Mouse (Mus musculus) thymus, postnatal 10 days (tissue): ENCODE data around the gene Hspa2.

Experiments
- DNase-seq, 2 experiments: peaks; one replicate each; pipeline ENCODE4 v3.0.0; 2021; ENCODE audit warnings: low spot score in 2 of 2

The Hspa2 gene

DNA sequence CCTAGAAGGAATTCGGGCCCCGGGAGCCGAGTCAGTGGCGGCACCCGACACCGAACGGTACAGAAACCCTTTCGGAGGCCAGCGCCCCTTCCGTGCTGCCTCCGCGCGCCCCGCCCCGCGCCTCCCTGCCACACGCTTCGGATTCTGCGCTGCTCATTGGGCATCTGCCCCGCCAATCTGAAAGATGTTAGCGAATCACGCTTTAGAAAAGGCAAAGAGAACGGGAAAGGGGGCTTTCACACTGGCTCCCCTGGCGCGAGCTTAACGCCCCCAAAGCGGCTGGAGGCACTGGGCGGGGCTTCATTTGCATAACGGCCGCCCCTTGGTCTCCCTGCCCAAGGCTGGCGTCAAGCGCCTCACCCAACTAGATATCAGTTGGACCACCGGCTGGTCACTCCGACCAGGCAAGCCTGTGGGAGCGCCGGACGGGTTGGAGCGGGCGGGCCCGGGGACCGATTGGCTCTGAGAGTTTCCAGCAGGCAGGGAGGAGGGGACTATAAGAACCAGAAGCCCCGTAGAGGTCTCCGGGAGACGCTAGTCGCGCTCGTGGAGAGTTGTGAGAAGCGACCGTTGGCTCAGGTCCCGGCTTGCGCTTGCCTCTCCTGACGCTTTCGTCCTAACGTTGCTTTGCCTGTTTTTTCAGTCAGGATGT lies at the start of gene Hspa2:
Gene Hspa2 (plus strand): TSS at position 291 of the 652 bp plus-strand sequence.
- DNase-seq: peak; percentile 98 to 100

DNA sequence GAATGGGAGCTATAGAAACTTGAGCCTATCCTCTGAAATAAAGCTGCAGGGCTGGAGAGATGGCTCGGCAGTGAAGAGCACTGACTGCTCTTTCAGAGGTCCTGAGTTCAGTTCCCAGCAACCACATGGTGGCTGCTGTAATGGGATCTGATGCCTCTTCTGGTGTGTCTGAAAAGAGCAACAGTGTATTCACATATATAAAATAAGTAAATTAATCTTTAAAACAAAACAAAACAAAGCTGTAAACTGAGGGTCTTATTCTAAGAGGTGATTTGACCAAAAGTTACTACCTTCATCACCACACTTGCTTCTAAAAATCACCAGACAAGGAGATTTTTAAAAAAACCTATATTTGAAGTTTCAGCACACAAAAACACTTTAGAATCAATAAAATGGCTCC lies 43.1 kb upstream of the Hspa2 start:
- no peak for DNase-seq

DNA sequence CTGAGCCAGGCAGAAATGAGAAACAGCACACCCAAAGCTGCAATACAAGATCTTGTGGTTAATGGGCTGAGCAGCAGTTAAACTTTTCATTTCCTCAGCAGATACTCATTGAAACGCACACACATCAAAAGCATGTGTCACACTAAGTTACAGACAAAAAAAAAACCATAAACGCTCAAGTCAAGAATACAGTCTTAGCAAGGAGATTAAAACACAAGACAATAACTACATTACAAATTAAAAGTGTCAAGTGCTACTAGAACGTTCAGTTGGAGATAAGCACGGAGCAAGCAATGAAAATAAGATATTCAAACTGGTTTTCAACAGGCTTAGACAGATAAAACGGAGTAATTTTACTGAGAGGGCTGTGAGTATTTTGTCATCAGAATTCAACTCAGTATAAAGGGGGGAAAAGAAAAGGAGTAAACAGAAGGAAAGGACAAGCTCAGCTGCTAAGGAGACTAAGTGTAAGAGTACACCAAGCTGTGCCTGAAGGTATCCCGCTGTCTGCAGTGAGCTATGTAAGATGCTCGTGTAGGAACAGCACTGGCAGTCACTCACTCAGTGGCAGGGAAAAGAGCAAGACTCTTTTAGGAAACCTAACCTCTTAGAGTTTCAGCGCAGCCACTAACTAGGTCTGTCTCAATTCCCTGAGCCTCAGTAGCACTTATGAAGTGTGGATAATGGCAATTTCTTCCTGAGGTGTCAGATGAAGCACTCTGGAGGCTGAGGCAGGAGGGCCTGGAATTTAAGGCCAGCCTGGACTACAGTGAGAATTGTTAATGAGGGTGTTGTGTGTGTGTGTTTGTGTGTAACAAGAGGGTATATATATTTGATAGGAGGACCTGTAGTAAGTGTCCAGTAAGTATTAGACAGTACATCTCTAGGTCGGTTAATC lies 42.3 kb upstream of the Hspa2 start:
- no peak for DNase-seq

DNA sequence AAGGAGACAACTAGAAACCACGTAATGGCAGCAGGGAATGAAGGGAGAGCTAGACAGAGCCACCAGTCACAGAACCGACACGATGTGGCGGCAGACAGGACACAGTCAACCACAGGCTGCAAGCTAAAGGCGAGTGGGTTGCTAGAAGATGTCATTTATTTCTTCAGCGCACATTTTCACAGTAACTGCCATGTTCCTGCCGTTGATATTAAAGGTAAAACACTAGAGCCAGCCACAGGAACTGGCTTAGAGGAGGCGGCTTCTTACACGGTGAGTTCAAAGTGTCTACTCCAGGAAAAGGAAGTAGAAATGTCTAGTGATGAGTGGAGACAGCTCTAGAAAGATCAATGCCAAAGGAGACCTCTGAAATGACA lies 41.7 kb upstream of the Hspa2 start:
- peak; percentile 35 to 38 for DNase-seq

DNA sequence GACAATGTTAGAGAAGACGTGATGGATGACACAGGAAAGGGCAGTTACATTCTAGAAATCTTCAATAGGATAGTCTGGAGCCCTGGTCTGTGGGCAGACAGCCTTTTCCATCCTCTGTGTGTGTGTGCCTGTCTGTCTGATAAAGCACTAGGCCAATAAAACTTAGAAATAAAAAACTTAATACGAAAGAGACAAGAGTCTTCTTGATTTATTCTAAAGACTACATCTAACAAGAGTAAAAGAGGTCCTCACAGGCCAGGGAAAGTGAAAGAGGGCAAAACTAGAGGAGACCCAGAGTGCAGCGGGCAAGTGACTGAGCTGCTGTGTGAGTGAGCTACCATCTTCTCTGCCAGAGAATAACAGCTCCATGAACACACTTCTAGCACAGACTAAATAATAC lies 37.7 kb upstream of the Hspa2 start:
- no peak for DNase-seq

DNA sequence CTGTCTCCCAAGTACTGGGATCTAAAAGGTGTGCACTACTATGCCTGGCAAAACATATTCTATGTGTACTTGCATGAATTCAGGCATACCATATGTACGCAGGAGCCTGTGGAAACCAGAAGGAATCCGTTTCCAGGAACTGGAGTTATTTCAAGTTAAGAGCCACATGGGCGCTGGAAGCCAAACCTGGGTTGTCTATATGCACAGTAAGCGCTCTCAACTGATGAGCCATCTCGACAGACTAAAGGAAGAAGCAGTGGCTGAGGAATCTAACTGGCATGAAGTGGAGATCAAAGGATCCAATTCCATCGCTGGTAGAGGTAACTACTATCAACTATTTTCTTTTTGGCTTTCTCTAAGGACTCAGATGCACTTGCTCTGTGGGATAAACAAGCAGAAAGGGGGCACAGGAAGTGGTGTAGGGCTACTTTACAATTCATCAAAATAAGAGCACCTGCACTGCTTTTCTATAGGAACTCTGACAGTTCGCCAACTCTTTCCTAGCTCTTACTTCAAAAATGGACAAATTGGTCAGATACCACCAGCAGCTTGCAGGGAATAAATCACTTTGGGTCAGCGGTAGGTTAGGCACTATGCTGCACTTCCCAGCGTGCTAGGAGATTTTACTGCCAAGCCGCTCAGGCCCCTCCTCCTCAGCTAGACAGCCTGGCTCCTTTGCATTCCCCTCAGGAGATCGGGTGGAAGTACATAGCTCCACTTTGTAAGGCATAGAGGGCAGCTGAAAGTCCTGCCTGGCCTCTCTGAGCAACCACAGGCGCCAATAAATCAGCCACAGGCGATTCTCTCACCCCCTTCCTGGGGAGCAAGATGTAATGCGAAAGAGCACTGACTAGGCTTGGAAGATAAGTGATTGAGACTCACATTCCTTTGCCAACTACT lies 36.6 kb upstream of the Hspa2 start:
- peak in 1 of 2 experiments; percentile 51 for DNase-seq

DNA sequence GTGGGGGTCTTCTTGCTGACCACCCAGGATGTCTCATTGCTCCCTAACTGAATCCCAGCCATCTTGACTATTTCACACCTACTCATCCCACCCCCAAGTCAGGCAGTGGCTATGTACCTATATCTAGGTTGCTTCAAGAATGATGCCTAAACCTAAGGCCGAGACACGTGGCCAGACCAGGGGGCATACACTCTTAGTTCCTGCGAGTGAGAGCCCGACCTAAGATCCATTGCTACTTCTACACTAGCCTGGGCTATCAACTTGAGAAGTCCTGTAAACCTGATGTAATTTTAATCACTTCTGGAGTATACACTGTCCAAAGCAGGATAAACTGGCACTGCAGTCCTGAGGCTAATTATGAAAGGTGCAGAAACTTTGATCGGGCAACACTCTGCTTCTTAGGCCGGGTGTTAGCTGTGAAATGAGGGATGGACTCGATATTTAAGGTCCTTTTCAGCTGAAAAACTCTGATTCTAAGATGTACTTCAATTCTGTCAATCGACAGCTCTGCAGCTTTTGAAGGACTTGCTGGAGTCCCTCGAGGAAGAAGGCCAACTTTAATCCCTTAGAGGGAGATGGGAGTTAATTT lies 35.7 kb upstream of the Hspa2 start:
- DNase-seq: no peak

DNA sequence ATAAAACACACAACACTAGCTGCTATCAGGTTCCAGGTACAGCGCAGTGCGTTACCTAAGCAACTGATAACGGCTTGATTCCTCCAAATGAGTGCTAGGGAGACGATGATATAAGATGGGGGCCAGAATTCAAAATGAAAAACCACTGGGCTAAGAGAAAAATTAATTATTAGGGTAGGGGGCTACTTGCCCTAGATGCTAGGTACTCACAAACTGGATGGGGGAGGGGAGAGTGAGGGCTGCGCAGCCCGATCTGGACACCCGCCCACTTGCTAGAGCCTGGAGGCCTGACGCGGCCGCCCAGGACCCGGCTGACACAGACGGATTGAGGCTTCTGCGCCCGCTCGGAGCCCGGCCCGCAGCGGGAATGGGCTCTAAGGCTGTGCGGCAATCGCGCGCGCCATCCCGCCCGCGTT lies 35.2 kb upstream of the Hspa2 start:
- peak; percentile 26 to 43 for DNase-seq

DNA sequence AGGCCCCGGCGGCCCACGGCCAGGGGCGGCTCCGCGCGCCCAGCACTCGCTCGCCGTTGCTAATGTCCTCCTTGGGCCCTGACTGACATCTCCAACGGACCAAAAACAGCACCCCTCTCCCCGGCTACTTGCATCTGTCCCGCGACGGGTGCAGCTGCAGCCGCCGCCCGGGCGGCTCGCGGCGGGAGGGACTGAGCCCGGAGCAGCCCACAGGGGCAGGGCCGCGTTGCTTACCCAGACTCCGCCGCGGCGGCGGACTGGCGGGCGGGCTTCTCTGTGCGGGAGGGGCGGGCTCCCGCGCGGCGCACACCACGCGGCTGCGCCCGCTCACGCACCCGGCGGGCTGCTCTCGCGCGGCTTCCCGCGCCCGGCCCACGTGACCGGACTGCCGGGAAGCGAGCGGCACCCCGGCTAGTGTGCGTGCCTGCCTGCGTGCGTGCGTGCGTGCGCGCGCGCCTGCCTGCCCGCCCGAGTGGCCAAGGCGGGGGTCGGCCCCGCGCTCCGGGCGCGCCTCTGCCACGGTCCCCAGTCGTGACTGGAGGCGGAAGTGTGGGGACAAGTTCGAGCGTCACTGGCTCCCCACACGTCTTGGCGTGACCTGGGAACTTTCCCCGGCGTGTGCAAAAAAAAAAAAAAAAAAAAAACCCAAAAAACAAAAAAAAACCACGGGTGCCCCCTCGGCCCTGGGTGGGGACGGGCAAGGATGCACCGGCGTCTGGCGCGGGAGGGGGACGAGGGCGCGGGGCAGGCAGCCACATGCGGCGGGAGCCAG lies 34.6 kb upstream of the Hspa2 start, which contains the start of gene Zbtb25:
Gene Zbtb25 (minus strand): TSS at position 397 of the 772 bp plus-strand sequence.
- DNase-seq: peak; percentile 60 to 68

DNA sequence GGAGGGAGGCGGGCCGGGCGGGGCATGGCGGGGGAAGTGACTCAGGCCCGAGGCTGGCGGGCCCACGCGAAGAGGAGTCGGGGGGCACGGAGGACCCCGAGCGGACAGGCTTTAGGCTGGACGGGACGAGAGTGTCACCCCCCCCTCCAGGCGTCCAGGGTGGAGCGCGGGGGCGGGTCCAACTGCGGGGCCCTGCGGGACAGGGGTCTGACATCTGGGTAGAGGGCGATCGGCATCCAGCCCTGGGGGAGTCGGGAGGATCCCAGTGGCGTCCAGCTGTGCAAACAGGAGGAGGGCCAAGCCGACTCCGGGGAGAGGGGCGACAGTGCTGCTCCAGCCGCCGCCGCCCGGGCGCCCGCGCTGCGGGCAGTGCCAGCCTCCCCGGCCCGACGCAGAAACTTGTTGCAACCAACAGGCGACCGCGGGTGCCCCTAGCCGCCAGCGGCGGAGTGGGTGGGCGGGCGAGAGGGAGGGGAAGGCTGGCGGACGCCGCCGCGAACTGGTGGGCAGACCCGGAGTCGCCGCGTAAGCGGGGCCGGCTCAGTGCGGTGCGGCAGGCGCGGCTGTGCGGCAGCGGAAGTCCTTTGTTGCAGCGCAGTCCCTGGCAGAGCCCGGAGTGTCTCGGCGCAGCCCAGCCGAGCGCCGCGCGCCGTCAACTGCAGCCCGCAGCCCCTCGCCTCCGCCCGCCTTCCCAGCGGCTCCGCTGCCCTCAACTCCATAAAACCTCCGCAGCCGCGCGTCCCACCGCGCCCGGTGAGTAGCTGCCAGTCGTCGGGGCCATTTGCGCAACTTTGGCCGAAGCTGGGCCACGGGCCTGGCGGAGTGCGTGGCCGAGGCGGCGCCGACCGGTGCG lies 33.8 kb upstream of the Hspa2 start, which contains the start of gene Zbtb1:
Gene Zbtb1 (plus strand): TSS at position 289 of the 853 bp plus-strand sequence.
- peak; percentile 78 to 80 for DNase-seq

DNA sequence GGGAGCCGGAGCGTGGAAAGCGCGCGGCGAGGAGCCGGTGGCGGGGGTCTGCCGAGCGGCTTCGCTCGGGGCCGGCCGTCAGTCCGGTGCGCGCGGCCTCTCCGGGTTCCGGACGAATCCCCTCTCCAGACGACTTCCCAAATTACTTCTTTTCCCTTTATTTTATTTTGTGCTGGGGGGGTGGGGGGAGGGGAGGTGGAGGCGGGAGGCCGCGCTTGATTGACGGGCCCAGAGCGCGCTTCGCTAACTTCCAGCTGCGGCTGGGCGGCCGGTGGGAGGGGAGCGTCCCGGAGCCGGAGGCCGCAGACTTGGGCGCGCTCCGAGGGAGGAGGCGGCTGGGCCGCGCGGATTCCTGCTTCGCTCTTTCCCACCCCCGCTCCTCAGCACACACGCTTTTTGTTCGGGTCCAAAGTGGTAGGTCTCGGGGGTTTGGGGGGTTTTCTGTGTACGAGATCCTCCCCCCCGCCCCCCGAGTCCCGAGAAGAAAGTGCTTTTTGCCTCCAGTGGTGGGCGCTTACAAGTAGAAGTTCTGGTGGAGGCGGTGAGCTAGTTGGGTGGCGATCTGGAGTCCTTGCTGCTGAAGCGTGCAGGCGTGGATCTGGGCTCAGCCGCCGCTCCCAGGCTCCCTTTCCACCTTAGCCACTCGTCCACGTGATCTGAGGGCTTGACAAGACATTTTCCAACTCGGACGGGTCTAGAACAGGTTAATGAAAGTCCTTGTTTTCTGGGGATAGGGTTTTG lies 33.0 kb upstream of the Hspa2 start:
- DNase-seq: peak; percentile 73

DNA sequence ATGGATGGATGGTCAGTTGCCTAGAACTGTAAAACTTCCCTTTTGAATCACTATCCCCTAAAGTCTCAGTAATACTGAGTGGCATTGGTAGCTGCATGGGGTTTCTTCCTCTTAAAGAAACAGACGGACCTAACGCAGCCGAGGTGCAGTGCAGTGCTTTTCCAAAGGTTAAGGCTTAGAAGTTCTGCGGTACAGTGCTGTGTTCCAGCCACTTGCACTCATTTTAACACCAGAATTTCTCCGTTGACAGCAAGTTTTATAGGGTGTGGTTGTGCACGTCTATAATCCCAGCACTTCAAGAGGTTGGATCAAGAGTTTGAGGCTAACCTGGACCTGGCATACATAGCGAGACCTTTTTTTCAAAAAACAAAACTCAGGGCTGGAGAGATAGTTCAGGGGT lies 31.9 kb upstream of the Hspa2 start:
- DNase-seq: no peak

DNA sequence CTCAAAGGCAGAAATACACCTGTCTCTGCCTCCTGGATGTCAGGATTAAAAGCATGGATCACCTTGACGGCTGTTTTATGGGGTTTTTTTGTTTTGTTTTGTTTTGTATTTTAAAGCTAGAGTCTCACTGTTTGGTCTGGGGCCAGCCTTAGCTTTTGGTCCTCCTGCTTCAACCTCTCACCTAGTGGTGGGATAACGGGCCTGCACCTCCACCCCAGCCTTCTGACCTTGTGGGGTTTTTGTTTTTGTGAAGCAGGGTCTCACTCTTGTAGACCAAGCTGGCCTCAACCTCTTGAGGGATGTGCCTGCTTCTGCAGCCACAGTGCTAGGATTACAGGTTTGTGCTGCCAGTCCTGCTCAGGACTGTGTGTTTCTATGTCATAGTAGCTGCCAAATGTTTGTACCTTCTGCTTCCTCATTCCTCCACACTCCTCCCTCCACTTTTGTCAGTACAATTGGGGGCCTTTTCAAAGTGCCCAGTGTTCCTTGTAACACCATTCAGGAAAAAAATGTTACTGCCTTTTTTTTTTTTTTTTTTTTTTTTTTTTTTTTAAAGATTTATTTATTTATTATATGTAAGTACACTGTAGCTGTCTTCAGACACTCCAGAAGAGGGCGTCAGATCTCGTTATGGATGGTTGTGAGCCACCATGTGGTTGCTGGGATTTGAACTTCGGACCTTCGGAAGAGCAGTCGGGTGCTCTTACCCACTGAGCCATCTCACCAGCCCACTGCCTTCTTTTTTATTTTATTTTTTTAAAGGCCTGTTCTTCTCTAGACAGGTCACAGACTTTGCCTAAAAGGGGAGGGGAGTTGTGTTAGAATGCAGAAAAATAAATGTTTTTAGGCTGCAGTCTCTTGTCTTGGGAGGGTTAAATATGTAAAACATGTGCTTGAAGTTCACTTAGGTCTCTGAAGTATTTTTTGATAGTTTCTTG lies 30.8 kb upstream of the Hspa2 start:
- DNase-seq: peak in 1 of 2 experiments; percentile 50

DNA sequence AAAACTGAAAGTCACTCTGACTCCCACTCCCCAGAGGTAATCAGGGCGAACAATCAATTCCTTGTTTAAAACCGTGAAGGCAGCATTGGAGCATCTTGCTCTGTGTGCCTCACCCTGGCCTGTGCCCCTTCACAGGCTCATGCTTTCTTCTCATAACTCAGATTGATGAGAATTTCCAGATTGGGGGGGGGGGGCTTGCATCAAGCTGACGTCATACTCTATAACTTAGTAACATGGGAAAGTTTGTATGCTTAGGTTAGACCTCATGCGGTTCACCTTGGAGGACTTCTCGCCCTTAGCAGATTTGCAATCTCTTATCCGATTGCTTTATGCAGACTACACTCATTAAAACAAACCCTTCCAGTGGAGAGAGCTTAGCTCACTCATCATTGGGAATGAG lies 30.0 kb upstream of the Hspa2 start:
- no peak for DNase-seq

DNA sequence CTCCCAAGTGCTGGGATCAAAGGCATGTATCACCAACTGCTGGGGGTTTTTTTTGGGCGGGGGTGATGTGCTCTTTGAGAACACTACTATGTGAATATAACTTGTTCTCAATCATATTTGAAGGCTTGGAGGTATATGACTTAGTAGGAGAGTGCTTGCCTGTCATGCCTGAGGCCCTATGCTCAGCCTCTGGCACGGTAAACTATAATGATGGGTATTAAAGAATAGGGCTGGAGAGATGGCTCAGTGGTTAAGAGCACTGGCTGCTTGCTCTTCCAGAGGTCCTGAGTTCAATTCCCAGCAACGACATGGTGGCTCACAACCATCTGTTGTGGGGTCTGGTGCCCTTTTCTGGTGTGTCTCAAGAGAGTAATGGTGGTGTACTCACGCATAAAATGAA lies 29.1 kb upstream of the Hspa2 start:
- DNase-seq: no peak

DNA sequence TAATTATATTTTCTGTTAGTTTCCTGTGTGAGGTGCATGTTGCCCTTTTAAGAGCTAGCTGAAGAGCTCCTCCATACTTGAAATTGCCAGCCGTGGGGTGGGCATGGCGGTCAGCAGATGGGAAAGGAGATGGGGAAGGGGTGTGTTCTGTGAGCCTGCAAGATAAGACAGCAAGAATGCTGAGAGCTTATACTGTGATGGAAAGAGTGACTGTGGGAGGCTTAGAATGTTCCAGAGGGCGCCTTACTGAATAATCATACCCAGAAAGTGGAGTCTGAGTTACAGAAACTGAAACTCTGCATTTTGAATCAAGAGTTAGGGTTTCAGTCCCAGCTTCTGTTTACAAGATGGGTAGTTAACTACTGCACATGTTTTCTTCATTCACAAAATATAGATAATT lies 28.5 kb upstream of the Hspa2 start:
- no peak for DNase-seq

DNA sequence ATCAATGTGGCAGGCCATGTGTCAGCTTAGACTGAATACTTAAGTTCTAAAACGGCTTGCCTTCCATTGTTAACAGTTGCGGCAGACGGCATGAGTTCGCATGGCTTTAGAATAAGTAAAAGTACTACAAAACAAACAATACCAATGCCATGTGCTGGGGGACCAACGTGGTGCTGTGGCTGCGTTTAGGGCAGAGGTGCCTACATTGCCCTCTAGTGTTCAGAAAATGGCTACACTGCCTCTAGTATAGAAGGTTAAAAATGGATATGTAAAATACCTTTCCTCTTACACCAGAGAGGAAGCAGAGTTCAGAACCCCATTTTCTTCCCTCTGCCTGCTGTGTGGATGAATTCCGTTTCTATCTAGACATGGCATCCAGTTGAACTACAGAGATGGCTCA lies 27.3 kb upstream of the Hspa2 start:
- peak; percentile 37 to 65 for DNase-seq

DNA sequence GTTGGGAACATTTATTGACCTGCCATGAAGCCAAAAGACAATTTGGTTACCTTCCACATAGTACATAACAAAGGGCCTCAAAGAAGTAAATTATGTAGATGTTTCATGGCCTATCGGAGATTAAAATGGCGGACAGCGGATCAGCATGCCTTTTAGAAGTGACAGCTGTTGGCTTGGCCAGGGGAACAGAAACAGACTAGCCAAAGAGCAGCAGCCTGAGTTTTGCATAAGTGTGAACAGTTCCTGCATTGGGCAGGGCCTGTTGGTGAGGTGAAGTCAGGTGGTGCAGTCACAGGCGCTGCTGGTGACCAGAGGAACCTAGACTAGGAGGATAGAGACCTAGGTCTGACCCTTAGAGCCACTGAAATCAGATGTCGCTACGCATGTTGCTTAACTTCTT lies 26.9 kb upstream of the Hspa2 start:
- DNase-seq: no peak
